Mouse (Mus musculus): ENCODE data around the gene Narf.

Narf gene

GRCm38 (mm10) chr11:121235475-121236238, 1.4 kb upstream of the Narf start:
- peak; percentile 72 to 82 for DNase-seq (ENCODE audit: low spot score in 2 of 2)

DNA sequence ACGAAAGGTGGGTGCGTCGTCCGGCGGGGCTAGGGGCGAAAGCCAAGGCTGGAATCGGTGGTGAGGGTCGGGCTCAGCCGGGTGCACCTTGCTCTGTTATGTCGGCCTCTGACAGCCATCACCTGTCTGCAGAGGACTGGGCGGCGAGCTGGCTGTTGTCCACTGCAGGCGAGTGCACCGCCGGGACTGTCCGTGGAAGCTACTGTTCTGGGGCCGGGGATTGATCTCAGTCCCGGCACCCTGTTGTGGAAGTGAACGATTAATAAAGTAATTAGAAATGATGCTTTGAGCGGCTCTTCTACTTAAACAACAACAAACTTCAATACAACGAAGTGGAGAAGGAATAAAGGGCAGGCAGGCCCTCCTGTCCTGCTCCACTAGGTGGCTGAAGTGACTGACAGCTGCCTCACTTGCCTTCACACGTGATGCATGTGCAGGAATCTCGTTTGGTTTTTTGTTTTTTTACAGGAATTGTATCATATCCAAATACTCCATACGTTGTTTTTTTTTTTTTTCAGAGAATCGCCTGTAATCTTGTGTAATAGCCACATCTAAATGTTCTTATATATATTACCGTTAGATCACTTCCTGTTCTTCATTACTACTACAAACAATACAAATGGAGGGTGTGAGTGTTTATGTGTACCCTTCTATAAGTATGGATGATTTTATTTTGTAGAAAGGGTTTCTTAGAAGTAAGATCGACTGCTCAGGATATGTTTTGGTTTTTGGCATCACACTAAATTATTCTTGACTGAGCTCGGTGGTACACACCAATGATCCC, 484 bp downstream of the Narf start:
- peak in 1 of 2 experiments; percentile 60 for DNase-seq (ENCODE audit: low spot score in 2 of 2)

- no peak for DNase-seq (ENCODE audit: low spot score in 2 of 2)
Observed at GRCm38 (mm10) chr11:121239669-121240068, 2.6 kb downstream of the Narf start.

GRCm38 (mm10) chr11:121250196-121250595, 13.1 kb downstream of the Narf start:
- no peak for DNase-seq (ENCODE audit: low spot score in 2 of 2)

GRCm38 (mm10) chr11:121259160-121260100, 22.4 kb downstream of the Narf start, which contains the start of gene Foxk2:
Foxk2 (plus strand) TSS chr11:121259990.
- DNase-seq (ENCODE audit: low spot score in 2 of 2) = peak; percentile 92 to 97

GRCm38 (mm10) chr11:121260211-121260906, 23.3 kb downstream of the Narf start:
- DNase-seq (ENCODE audit: low spot score in 2 of 2) = peak; percentile 50 to 80

- no peak for DNase-seq (ENCODE audit: low spot score in 2 of 2)
Observed at GRCm38 (mm10) chr11:121261074-121261473, 24.0 kb downstream of the Narf start.

- no peak for DNase-seq (ENCODE audit: low spot score in 2 of 2)
Observed at GRCm38 (mm10) chr11:121277516-121277915, 40.5 kb downstream of the Narf start.

- DNase-seq (ENCODE audit: low spot score in 2 of 2) = no peak
Observed at GRCm38 (mm10) chr11:121278011-121278410, 41.0 kb downstream of the Narf start.

DNA sequence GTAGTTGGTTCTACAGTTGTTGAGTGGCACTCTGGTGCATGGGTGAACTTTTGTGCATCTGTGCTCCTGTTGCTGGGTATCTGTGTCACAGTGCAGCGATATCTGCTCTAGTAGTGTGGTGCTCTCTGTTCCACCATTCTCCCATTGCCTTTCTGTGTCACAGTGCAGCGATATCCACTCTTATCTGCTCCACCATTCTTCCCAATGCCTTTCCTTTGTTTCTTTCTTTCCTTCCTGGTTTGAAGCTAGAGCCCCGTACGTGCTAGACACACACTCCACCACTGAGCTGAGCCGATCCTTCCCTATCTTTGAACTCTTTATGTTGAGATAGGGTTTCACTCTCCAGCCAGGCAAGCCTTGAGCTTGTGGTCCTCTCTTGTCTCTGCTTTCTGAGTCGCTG, 45.9 kb downstream of the Narf start:
- DNase-seq (ENCODE audit: low spot score in 2 of 2) = no peak

GRCm38 (mm10) chr11:121289859-121290258, 52.8 kb downstream of the Narf start:
- no peak for DNase-seq (ENCODE audit: low spot score in 2 of 2)

DNA sequence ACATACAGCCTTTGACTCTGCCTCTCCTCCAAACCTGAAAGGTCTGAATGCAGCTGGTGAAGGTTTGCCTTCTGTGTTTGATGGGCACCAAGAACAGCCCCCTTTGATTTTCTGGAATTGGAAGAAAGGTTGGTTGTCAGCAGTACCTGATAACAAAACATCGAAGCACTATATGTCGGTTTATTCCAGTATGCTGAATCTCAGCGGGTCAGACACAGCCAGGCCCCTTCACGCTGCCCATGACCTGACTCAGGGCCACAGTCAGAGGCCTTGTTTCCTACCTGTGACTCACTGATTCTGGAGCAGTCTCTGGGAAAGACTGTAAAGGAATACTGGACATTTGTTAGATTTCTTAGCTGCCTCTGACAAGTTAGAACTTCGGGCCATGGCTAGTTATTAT, 57.7 kb downstream of the Narf start:
- no peak for DNase-seq (ENCODE audit: low spot score in 2 of 2)

GRCm38 (mm10) chr11:121298493-121298892, 61.4 kb downstream of the Narf start:
- DNase-seq (ENCODE audit: low spot score in 2 of 2) = no peak

DNA sequence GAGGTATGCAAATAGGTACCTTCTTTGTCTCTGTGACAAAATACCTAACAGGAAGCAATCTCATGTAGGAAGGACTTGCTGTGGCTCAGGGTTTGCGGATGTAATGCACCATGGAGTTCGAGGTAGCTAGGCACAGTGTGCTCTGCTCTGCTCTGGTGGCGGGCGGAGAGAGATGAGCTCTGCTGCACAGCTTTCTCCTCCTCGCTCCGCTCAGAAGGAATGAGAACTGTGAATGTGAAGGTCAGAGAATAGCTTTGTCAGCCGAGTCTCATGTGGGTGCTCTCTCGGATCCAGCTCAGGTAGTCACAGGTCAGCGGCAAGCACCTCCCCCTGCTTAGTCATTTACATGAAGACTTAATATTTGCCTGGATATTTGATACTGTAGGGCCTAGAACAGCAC, 63.2 kb downstream of the Narf start:
- DNase-seq (ENCODE audit: low spot score in 2 of 2) = no peak

DNA sequence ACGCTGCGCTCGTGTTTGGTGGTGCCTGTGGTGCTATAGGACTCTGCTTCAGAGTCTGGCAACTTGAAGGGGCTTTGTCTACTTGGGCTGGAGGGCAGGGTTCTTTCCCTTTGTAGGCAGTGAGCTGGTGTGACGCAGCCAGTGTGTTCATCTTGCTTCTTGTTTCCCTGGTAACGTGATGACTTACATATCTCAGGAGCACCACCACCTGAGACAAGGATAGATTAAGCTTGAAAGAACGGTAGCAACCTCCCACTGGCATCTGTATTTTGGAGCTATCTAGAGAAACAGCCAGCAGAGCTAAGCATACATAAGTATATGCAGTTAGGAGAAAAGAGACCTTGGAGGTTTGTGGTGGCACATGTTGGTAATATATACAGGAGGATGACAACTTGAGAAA, 68.3 kb downstream of the Narf start:
- DNase-seq (ENCODE audit: low spot score in 2 of 2) = no peak

Data from spleen, postnatal 4 days (tissue).